Mouse (Mus musculus): Measurements from ENCODE around the gene Hmcn2.

The Hmcn2 gene

GRCm38 (mm10) chr2:31476107-31476820 lies 162.0 kb downstream of the Hmcn2 start:
- no peak for DNase-seq (ENCODE audit: extremely low spot score, low read depth, low spot score)

DNA sequence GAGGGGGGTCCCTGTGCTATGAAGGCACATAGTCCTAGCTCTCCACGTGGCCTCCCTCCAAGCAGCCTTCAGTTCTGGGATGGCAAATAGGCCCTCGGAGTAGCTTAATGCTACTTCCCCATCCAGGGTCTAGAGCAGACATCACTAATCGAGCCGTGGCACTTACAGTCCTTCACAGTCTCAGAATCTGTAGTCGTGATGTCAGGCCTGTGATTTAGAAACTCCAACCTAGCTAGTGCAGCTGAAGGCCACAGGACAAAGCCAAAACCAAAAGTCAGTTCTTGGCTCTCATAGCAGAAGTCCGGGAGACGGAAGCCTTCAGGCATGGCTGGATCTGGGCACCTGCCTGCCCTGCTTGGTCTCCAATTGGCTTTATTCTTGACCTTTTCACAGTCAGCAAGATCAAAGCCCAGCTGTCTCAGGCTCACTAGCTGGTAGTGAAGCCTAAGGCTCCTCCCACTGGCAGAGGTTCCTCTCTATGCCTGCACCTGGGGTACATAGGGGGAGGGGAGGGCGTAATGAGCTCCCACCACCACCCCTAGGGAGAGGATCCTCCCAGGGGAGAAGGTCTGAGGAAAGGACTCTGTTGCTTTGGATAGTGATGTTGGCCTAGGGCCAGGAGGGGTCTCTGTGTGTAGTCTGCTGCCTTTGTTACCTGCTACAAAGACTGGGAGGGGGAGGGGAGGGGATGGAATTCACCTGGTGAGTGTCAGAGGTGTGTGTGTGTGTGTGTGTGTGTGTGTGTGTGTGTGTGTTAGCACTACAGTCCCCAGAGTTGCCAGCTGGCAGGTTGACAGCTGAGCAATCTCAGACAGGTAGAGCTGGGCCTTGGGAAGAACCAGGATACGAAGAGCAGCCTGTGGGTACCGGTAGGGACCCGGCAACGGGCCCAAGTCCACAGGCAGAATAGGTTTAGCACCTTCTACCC lies 163.3 kb downstream of the Hmcn2 start:
- DNase-seq (ENCODE audit: extremely low spot score, low read depth, low spot score) = no peak

DNA sequence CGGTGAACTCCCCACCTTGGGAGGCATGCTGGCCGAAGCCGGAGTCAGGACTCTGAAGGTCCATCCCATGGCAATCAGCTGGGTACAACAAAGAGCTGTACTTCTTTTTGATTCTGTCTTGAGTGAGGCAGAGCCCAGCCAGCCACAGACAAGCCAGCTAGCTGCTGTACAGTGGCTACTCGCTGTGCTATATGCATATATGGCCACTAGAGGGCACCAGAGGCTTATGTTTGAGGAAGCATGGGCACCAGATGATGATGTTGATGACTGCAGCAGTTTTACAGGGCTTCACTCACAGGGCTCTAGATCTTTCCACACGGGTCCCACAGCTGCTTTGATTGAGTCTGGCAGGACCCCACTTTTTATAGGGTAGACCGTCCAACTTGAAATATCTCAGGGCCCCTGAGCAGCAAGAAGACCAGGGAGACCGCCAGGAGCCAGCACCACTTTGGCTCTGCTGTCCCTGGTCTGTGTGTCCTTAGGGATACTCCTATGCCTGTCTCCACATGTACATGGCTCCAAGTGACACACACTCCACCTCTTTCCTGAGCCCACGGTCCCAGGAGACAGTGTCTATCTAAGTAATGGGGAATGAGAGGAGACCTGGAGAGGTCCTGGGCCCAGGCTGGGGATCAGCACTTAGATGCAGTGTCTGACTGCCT lies 168.8 kb downstream of the Hmcn2 start:
- DNase-seq (ENCODE audit: extremely low spot score, low read depth, low spot score) = peak; percentile 83

- peak; percentile 39 for DNase-seq (ENCODE audit: extremely low spot score, low read depth, low spot score)
These were observed 170.0 kb downstream of the Hmcn2 start for GRCm38 (mm10) chr2:31484187-31484586.

DNA sequence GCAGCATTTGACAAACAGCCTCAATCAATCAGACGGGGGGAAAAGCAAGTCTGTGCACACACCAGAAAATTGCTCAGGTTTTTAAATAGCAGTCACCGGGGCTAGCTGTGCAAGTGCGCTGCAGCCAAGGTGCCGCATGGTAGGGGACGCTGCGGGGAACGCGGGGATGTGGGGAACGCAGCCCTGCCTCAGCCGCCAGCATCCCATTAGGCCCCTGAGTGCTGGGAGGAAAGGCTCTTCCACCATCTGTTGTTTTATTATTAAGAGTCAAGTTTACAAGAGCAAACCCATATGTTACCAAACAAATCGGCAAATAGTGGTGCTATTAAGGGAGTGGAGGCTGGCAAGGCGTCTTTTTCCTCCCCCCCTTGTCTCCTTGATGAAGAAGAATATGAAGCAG lies 175.0 kb downstream of the Hmcn2 start:
- no peak for DNase-seq (ENCODE audit: extremely low spot score, low read depth, low spot score)

DNA sequence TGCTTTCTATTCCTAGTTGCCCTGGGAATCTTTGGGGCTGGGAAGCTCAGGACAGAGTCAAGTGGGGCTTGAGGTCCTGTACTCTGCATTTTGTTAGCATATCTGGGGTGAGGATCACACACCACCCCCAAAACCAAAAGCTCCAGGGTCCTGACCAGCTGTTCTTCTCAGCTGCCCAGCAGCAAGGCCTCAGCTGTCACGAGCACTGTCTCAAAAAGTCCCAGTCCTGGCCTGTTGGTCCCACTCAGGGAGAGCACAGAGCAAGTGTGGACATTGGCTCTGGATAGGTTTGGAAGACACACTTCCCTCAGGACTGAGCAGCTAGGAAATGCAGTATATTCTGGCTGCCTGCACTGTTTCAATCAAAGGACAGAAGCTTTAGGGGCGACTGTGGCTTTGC lies 176.3 kb downstream of the Hmcn2 start:
- DNase-seq (ENCODE audit: extremely low spot score, low read depth, low spot score) = no peak

DNA sequence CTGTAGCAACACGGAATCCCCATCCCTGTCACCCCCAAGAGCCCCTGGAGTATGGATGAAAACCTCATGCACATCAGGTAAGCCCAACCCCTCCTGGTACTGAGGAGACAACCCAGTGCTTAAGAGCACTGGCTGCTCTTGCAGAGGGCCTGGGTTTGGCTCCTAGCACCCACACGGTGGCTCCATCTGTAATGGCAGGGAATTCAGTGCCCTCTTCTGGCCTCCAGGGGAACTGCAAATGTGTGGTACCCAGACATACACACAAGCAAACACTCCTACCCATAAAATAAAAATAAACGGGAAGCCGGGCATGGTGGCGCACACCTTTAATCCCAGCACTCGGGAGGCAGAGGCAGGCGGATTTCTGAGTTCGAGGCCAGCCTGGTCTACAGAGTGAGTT lies 178.1 kb downstream of the Hmcn2 start:
- DNase-seq (ENCODE audit: extremely low spot score, low read depth, low spot score) = no peak

GRCm38 (mm10) chr2:31493243-31493642 lies 179.0 kb downstream of the Hmcn2 start:
- no peak for DNase-seq (ENCODE audit: extremely low spot score, low read depth, low spot score)

- no peak for DNase-seq (ENCODE audit: extremely low spot score, low read depth, low spot score)
These were observed 180.1 kb downstream of the Hmcn2 start for GRCm38 (mm10) chr2:31494315-31494714.

- DNase-seq (ENCODE audit: extremely low spot score, low read depth, low spot score) = no peak
These were observed 180.8 kb downstream of the Hmcn2 start for GRCm38 (mm10) chr2:31495046-31495476.

DNA sequence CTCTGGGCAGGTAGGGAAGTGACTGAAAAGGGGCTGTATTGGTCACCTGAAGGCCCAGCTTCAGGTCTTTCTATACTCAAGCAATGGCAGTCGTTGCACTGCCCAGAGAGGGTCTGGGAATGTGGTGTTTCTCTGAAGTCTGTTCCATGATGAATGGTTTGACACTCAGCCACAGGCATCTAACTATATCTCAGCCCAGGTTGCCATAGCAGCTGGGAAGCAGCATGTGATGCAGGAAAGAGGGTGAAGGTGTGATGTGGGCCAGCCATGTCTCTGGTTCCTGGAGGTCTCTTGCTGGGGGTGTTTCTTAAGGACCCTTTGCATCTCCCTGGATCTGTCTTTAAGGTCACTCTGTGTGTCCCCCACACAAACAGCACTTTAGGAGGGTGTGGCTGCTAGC lies 181.9 kb downstream of the Hmcn2 start:
- DNase-seq (ENCODE audit: extremely low spot score, low read depth, low spot score) = no peak

DNA sequence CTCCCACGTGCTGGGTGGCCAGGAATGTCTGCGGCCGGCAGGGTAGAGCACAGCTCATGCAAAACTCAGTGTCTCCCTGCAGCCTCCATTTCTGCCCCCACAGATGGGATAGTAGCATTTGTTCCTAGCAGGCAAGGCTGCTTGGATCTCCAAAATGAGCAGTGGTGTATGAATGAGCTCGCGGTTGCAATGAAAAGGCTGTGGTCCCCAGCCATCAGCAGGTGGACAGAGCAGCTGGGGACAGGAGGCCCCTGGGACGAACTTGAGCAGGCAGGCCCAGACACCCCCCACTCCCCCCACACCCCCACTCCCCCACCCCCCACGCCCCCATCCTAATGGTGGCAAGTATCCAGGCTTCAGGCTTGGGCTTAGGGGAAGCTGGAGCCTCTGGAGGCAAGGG lies 182.9 kb downstream of the Hmcn2 start:
- no peak for DNase-seq (ENCODE audit: extremely low spot score, low read depth, low spot score)

- no peak for DNase-seq (ENCODE audit: extremely low spot score, low read depth, low spot score)
These were observed 183.4 kb downstream of the Hmcn2 start for GRCm38 (mm10) chr2:31497635-31498034.

- no peak for DNase-seq (ENCODE audit: extremely low spot score, low read depth, low spot score)
These were observed 185.4 kb downstream of the Hmcn2 start for GRCm38 (mm10) chr2:31499327-31500291.

- no peak for DNase-seq (ENCODE audit: extremely low spot score, low read depth, low spot score)
These were observed 186.3 kb downstream of the Hmcn2 start for GRCm38 (mm10) chr2:31500292-31501204.

DNA sequence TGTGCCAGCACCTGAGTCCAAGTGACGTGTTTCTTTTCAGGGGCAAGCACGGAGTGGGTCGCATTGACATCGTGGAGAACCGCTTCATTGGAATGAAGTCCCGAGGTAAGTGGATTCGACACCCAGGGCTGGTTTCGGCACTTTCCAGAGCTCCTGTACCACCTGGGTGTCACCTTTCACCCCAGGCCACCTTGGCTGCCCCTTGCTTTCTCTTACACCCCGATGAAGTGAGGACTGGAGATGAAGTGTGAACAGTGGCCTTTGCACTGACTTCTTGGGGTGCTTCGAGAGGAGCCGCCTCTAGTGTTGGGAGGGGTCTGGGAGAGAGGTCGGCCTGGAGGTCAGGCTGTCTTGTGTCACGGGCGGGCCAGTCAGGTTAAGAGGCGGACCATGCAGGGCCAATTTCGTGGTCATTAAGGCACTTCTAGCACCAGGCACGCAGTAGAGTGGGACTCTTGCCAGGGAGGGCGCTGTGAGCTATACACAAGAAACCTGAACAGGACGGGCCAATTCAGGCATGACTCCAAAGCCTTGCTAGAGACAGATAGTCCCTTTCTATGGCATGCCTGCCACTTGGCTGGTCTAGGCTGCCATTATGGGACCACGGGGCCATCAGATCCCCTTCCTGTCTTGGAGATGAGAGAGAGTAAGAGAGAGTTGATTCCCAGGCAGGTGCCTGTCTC lies 187.4 kb downstream of the Hmcn2 start:
- DNase-seq (ENCODE audit: extremely low spot score, low read depth, low spot score) = no peak

- DNase-seq (ENCODE audit: extremely low spot score, low read depth, low spot score) = no peak
These were observed 188.7 kb downstream of the Hmcn2 start for GRCm38 (mm10) chr2:31502616-31503522.

GRCm38 (mm10) chr2:31505472-31505871 lies 191.3 kb downstream of the Hmcn2 start:
- DNase-seq (ENCODE audit: extremely low spot score, low read depth, low spot score) = no peak

Measured in hindlimb bud, embryonic 11.5 days (tissue).